Mouse (Mus musculus) ES-E14 (cell line): ENCODE results near the gene Kcnip3.

Experiments used
- CHD2 ChIP-seq: IDR thresholded peaks from 2 replicates; pipeline ENCODE4 v1.6.1; 2014; ENCODE audit warnings: mild to moderate bottlenecking, low read depth, low read length, inconsistent platforms
- HCFC1 ChIP-seq: IDR thresholded peaks from 2 replicates; pipeline ENCODE4 v1.6.1; 2012; ENCODE audit warnings: low read length, inconsistent platforms, borderline replicate concordance; ENCODE audit not compliant: insufficient read depth
- MAFK ChIP-seq: IDR thresholded peaks from 2 replicates; pipeline ENCODE4 v1.6.1; 2014; ENCODE audit warnings: mild to moderate bottlenecking, low read depth, low read length, inconsistent platforms; ENCODE audit not compliant: insufficient read depth
- ZC3H11A ChIP-seq: IDR thresholded peaks from 2 replicates; pipeline ENCODE4 v1.6.1; 2012; ENCODE audit warnings: low read depth, mild to moderate bottlenecking, inconsistent platforms, low read length, borderline replicate concordance
- ZNF384 ChIP-seq: IDR thresholded peaks from 2 replicates; pipeline ENCODE4 v1.6.1; 2012; ENCODE audit warnings: low read depth, low read length, inconsistent platforms

GRCm38 (mm10) chr2:127435135-127435534 is 86.8 kb downstream of the Kcnip3 start:
- TF ChIP-seq CHD2 (no peak), HCFC1 (no peak), MAFK (no peak), ZNF384 (no peak), ZC3H11A (no peak; the same call in 1 of the 2 replicates)
